19 mouse cellular contexts compared by ENCODE assay signal in the genomic region with DNA sequence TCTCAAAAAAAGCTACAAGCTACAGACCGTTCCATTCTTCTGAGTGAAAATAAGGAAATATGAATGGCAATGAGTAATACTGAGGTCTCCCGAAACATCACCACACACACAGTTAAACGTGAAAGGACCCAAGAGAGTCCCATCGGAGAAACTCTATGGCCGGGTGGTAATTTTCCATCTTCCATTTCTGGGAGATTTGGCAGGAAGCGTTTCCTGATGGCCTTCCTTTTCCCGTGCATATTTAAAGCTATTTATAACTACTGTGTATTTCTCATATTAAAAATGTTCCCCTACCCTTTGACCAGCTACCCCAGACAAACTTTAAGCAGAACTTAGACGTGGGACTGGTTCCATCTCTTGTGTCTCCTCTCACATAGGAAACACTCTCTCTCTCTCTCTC. TPM values are rescaled to one million over a fixed set of nuclear protein-coding genes. Genes with fewer than 3 reads are reported as not detected.
DNase-seq lines count a peak whose midpoint lies in the region; ATAC-seq and TF ChIP-seq lines count a peak whose summit lies in the region.
"Had no signal": no experiment of that assay in that cellular context is flagged by ENCODE, and none has a peak within 500 bp of the region (broad histone marks: within the 10 kb centered on the region; RNA-seq: fewer than 3 reads in every experiment).

No protein-coding gene starts in this region.

- 0 out of 2 replicates have a peak, but pooled peaks cover 8% of the 10 kb centered on the region for H3K4me1 ChIP-seq in heart, postnatal 0 days (ENCODE audit: control insufficient read depth, insufficient read depth)
- peaks cover 8% of the 10 kb centered on the region; the same call in 1 of the 2 replicates for H3K4me1 ChIP-seq in heart, embryonic 11.5 days (ENCODE audit: control insufficient read depth, insufficient read depth, low read length)
- peaks cover 8% of the 10 kb centered on the region for H3K4me1 ChIP-seq in forebrain, embryonic 10.5 days
- H3K4me1 ChIP-seq: limb, embryonic 15.5 days had no signal

- DNase-seq in adrenal gland, adult 2 months: peak; percentile 17
- no peak for DNase-seq in adrenal gland, adult 18-20 months (ENCODE audit: low spot score in 2 of 2)
- DNase-seq in heart, postnatal 0 days (ENCODE audit: low spot score): no peak
- DNase-seq in lung, postnatal 10 days: peak; percentile 9
- DNase-seq in lung, postnatal 14 days: no peak
- DNase-seq in forebrain, embryonic 10.5 days (ENCODE audit: extremely low spot score, low spot score): no peak
- no peak for DNase-seq in layer of hippocampus, adult 2 months (ENCODE audit: low spot score in 2 of 2)
- DNase-seq: cerebellum, adult 18-20 months; lung, embryonic 14.5 days; thymus, postnatal 14 days had no signal

- H3K27ac ChIP-seq in heart, postnatal 0 days (ENCODE audit: low read depth): peak overlapping the region; percentile 57; the same call in 1 of the 2 replicates
- H3K27ac ChIP-seq in heart, embryonic 11.5 days (ENCODE audit: low read depth, low read length): no peak overlapping the region
- no peak overlapping the region for H3K27ac ChIP-seq in forebrain, embryonic 10.5 days
- H3K27ac ChIP-seq in layer of hippocampus, adult 2 months: no peak overlapping the region
- H3K27ac ChIP-seq: embryonic facial prominence, embryonic 10.5 days; limb, embryonic 15.5 days; midbrain, embryonic 10.5 days; stomach, postnatal 0 days had no signal

- H3K9me3 ChIP-seq in heart, postnatal 0 days (replicated peaks; ENCODE audit: control insufficient read depth, low read length): no peaks in the 10 kb centered on the region
- H3K9me3 ChIP-seq in heart, embryonic 11.5 days (replicated peaks; ENCODE audit: control insufficient read depth, low read length): no peaks in the 10 kb centered on the region
- no peaks in the 10 kb centered on the region for H3K9me3 ChIP-seq in forebrain, embryonic 10.5 days
- H3K9me3 ChIP-seq: embryonic facial prominence, embryonic 10.5 days; G1E; limb, embryonic 15.5 days; midbrain, embryonic 10.5 days had no signal

- H3K27me3 ChIP-seq in heart, postnatal 0 days (ENCODE audit: control insufficient read depth, insufficient read depth, low read length): no peaks in the 10 kb centered on the region
- H3K27me3 ChIP-seq in heart, embryonic 11.5 days (ENCODE audit: control insufficient read depth, insufficient read depth, low read length): no peaks in the 10 kb centered on the region
- no peaks in the 10 kb centered on the region for H3K27me3 ChIP-seq in forebrain, embryonic 10.5 days (ENCODE audit: poor library complexity, severe bottlenecking)
- H3K27me3 ChIP-seq: limb, embryonic 15.5 days had no signal

- no peak overlapping the region; the same call in 1 of the 2 replicates for H3K4me2 ChIP-seq in heart, postnatal 0 days (ENCODE audit: low read depth, low read length)
- H3K4me2 ChIP-seq in heart, embryonic 11.5 days: no peak overlapping the region
- H3K4me2 ChIP-seq: limb, embryonic 15.5 days; lung, embryonic 14.5 days had no signal

- ATAC-seq in heart, postnatal 0 days (ENCODE audit: insufficient read depth, low read depth): no peak
- no peak for ATAC-seq in heart, embryonic 11.5 days (replicated peaks; ENCODE audit: insufficient number of reproducible peaks, low FRiP score, low TSS enrichment)
- ATAC-seq: CD4-positive, CD25-positive, alpha-beta regulatory T cell, adult 4 months; forebrain, embryonic 14.5 days; hindbrain, embryonic 16.5 days had no signal

- no peak overlapping the region for H3K4me3 ChIP-seq in heart, postnatal 0 days (ENCODE audit: low read depth, low read length)
- H3K4me3 ChIP-seq in heart, embryonic 11.5 days (ENCODE audit: low read depth, low read length): no peak overlapping the region
- H3K4me3 ChIP-seq in forebrain, embryonic 10.5 days: no peak overlapping the region
- H3K4me3 ChIP-seq in layer of hippocampus, adult 2 months: no peak overlapping the region
- H3K4me3 ChIP-seq: embryonic facial prominence, embryonic 10.5 days; limb, embryonic 15.5 days; midbrain, embryonic 10.5 days had no signal

- no peak for TF ChIP-seq CTCF in heart, postnatal 0 days (IDR thresholded peaks at IDR 0.05; ENCODE audit: low read depth)
- TF ChIP-seq CTCF in layer of hippocampus, adult 2 months (conservative IDR thresholded peaks at IDR 0.05): no peak

- no peaks in the 10 kb centered on the region for H3K36me3 ChIP-seq in heart, postnatal 0 days (replicated peaks; ENCODE audit: control insufficient read depth, insufficient read depth, low read length)
- H3K36me3 ChIP-seq in heart, embryonic 11.5 days (ENCODE audit: control insufficient read depth, insufficient read depth, low read length): no peaks in the 10 kb centered on the region
- no peaks in the 10 kb centered on the region for H3K36me3 ChIP-seq in forebrain, embryonic 10.5 days (replicated peaks)
- H3K36me3 ChIP-seq: embryonic facial prominence, embryonic 10.5 days; G1E; limb, embryonic 15.5 days; midbrain, embryonic 10.5 days had no signal

- no peak overlapping the region for H3K9ac ChIP-seq in heart, postnatal 0 days (replicated peaks; ENCODE audit: low read depth, low read length)
- no peak overlapping the region for H3K9ac ChIP-seq in heart, embryonic 11.5 days (ENCODE audit: low read depth, low read length)
- H3K9ac ChIP-seq: limb, embryonic 15.5 days; lung, embryonic 14.5 days had no signal

- no peak for TF ChIP-seq EP300 in heart, postnatal 0 days (IDR thresholded peaks at IDR 0.05; ENCODE audit: low read depth)

- 57% methylated on average over 8 of the region's 8 CpGs for WGBS in heart, postnatal 0 days
- WGBS in heart, embryonic 11.5 days (ENCODE audit: insufficient replicate concordance): 76% methylated on average over 8 of the region's 8 CpGs
- WGBS in forebrain, embryonic 10.5 days: 92% methylated on average over 8 of the region's 8 CpGs

RNA-seq across cellular contexts. Expression of gene Zdhhc17, which starts 50.7 kb away (rescaled TPM):
- 10 to 100 TPM; 25.1 to 35.9 TPM for total RNA-seq in adrenal gland, adult 2 months (2021)
- 9.0 and 11.1 TPM in 2 replicates for polyA plus RNA-seq in adrenal gland, adult 2 months (2012; rRNA removed)
- 10 to 100 TPM; 28.4 to 31.6 TPM for total RNA-seq in adrenal gland, adult 18-20 months (2021)
- 26.8 and 35.5 TPM in 2 replicates for total RNA-seq in heart, postnatal 0 days (2014; rRNA removed; ENCODE audit: low replicate concordance)
- polyA plus RNA-seq in heart, postnatal 0 days (2015; fragmentation: Nextera tagmentation; extraction: Ambion mirVana): 11.5 and 14.9 TPM in 2 replicates
- 14.9 and 19.7 TPM in 2 replicates for polyA plus RNA-seq in heart, embryonic 11.5 days (2014; fragmentation: Nextera tagmentation; extraction: Ambion mirVana)
- polyA plus RNA-seq in forebrain, embryonic 10.5 days (2016; fragmentation: Nextera tagmentation; extraction: Ambion mirVana): 26.7 and 27.9 TPM in 2 replicates
- 100 to 1,000 TPM; 105 to 110 TPM for total RNA-seq in layer of hippocampus, adult 2 months (2021)

Comparison
In these comparisons a context has a peak if more than half of its experiments do, and no peak if none do; other contexts are left out.
1. DNase-seq: peak in adrenal gland, adult 2 months (single experiment) and lung, postnatal 10 days (single experiment); none in adrenal gland, adult 18-20 months (0 of 2), heart, postnatal 0 days (single experiment), lung, postnatal 14 days (single experiment), forebrain, embryonic 10.5 days (single experiment) and layer of hippocampus, adult 2 months (0 of 2).